Mouse (Mus musculus): Measurements from ENCODE around the gene Sntn. TPM values are rescaled to one million over a fixed set of nuclear protein-coding genes. Genes with fewer than 3 reads are reported as not detected.

The Sntn gene
- polyA plus RNA-seq (2014; fragmentation: Nextera tagmentation; extraction: Ambion mirVana), result not detected in 2 replicates

GRCm38 (mm10) chr14:13670576-13670975 is at the start of gene Sntn:
TSS of gene Sntn (plus strand) at chr14:13670876.
- no peaks in the 10 kb centered on the region for H3K27me3 ChIP-seq (ENCODE audit: control insufficient read depth, insufficient read depth, low read length)
- WGBS, result 87% methylated on average over 2 of the region's 2 CpGs
- no peak within 1 kb of the TSS for H3K27ac ChIP-seq (ENCODE audit: low read depth, low read length)
- H3K9me3 ChIP-seq (ENCODE audit: control insufficient read depth, low read length), result no peaks in the 10 kb centered on the region
- ATAC-seq (ENCODE audit: low read depth), result no peak
- H3K9ac ChIP-seq (replicated peaks; ENCODE audit: low read depth, low read length), result no peak within 1 kb of the TSS
- no peak within 1 kb of the TSS for H3K4me2 ChIP-seq (ENCODE audit: low read depth, low read length)
- no peaks in the 10 kb centered on the region for H3K4me1 ChIP-seq (ENCODE audit: control insufficient read depth, insufficient read depth, low read length)
- H3K4me3 ChIP-seq (ENCODE audit: low read depth, low read length), result no peak within 1 kb of the TSS
- H3K36me3 ChIP-seq (ENCODE audit: control insufficient read depth, insufficient read depth, low read length), result no peaks in the 10 kb centered on the region

- no peak for ATAC-seq (ENCODE audit: low read depth)
- H3K9ac ChIP-seq (replicated peaks; ENCODE audit: low read depth, low read length), result no peak overlapping the region
- no peak overlapping the region for H3K4me3 ChIP-seq (ENCODE audit: low read depth, low read length)
- no peaks in the 10 kb centered on the region for H3K9me3 ChIP-seq (ENCODE audit: control insufficient read depth, low read length)
- no peak overlapping the region for H3K4me2 ChIP-seq (ENCODE audit: low read depth, low read length)
- no peaks in the 10 kb centered on the region for H3K27me3 ChIP-seq (ENCODE audit: control insufficient read depth, insufficient read depth, low read length)
- H3K4me1 ChIP-seq (ENCODE audit: control insufficient read depth, insufficient read depth, low read length), result no peaks in the 10 kb centered on the region
- H3K27ac ChIP-seq (ENCODE audit: low read depth, low read length), result no peak overlapping the region
- WGBS, result 85% methylated on average over 1 of the region's 1 CpGs
- H3K36me3 ChIP-seq (ENCODE audit: control insufficient read depth, insufficient read depth, low read length), result no peaks in the 10 kb centered on the region
Measured at GRCm38 (mm10) chr14:13649865-13650264, 20.8 kb upstream of the Sntn start.

- no peaks in the 10 kb centered on the region for H3K9me3 ChIP-seq (ENCODE audit: control insufficient read depth, low read length)
- peak; percentile 68; the same call in 1 of the 2 replicates for ATAC-seq (ENCODE audit: low read depth)
- H3K4me3 ChIP-seq (ENCODE audit: low read depth, low read length), result no peak overlapping the region
- no peaks in the 10 kb centered on the region for H3K4me1 ChIP-seq (ENCODE audit: control insufficient read depth, insufficient read depth, low read length)
- H3K4me2 ChIP-seq (ENCODE audit: low read depth, low read length), result no peak overlapping the region
- WGBS, result 59% methylated on average over 1 of the region's 1 CpGs
- no peaks in the 10 kb centered on the region for H3K36me3 ChIP-seq (ENCODE audit: control insufficient read depth, insufficient read depth, low read length)
- no peak overlapping the region for H3K9ac ChIP-seq (replicated peaks; ENCODE audit: low read depth, low read length)
- H3K27me3 ChIP-seq (ENCODE audit: control insufficient read depth, insufficient read depth, low read length), result no peaks in the 10 kb centered on the region
- no peak overlapping the region for H3K27ac ChIP-seq (ENCODE audit: low read depth, low read length)
Measured at GRCm38 (mm10) chr14:13651039-13651438, 19.6 kb upstream of the Sntn start.

GRCm38 (mm10) chr14:13651541-13652298 is 19.0 kb upstream of the Sntn start:
- peak; percentile 72; the same call in 1 of the 2 replicates for ATAC-seq (ENCODE audit: low read depth)
- Histone ChIP-seq H3K9me3 (ENCODE audit: control insufficient read depth, low read length) (no peaks in the 10 kb centered on the region), H3K4me1 (ENCODE audit: control insufficient read depth, insufficient read depth, low read length) (no peaks in the 10 kb centered on the region), H3K27me3 (ENCODE audit: control insufficient read depth, insufficient read depth, low read length) (no peaks in the 10 kb centered on the region), H3K9ac (replicated peaks; ENCODE audit: low read depth, low read length) (no peak overlapping the region), H3K27ac (ENCODE audit: low read depth, low read length) (no peak overlapping the region), H3K4me2 (ENCODE audit: low read depth, low read length) (no peak overlapping the region), H3K36me3 (ENCODE audit: control insufficient read depth, insufficient read depth, low read length) (no peaks in the 10 kb centered on the region), H3K4me3 (ENCODE audit: low read depth, low read length) (no peak overlapping the region)
- 35% methylated on average over 2 of the region's 2 CpGs for WGBS

GRCm38 (mm10) chr14:13686716-13687115 is 16.0 kb downstream of the Sntn start:
- H3K4me2 ChIP-seq (ENCODE audit: low read depth, low read length), result no peak overlapping the region
- no peak for ATAC-seq (ENCODE audit: low read depth)
- 75% methylated on average over 1 of the region's 1 CpGs for WGBS
- no peak overlapping the region for H3K27ac ChIP-seq (ENCODE audit: low read depth, low read length)
- no peaks in the 10 kb centered on the region for H3K9me3 ChIP-seq (ENCODE audit: control insufficient read depth, low read length)
- no peak overlapping the region for H3K4me3 ChIP-seq (ENCODE audit: low read depth, low read length)
- no peaks in the 10 kb centered on the region for H3K36me3 ChIP-seq (ENCODE audit: control insufficient read depth, insufficient read depth, low read length)
- H3K4me1 ChIP-seq (ENCODE audit: control insufficient read depth, insufficient read depth, low read length), result no peaks in the 10 kb centered on the region
- H3K27me3 ChIP-seq (ENCODE audit: control insufficient read depth, insufficient read depth, low read length), result no peaks in the 10 kb centered on the region
- H3K9ac ChIP-seq (replicated peaks; ENCODE audit: low read depth, low read length), result no peak overlapping the region

GRCm38 (mm10) chr14:13690426-13690825 is 19.8 kb downstream of the Sntn start:
- Histone ChIP-seq H3K9me3 (ENCODE audit: control insufficient read depth, low read length) (no peaks in the 10 kb centered on the region), H3K27ac (ENCODE audit: low read depth, low read length) (no peak overlapping the region), H3K4me3 (ENCODE audit: low read depth, low read length) (no peak overlapping the region), H3K9ac (replicated peaks; ENCODE audit: low read depth, low read length) (no peak overlapping the region), H3K27me3 (ENCODE audit: control insufficient read depth, insufficient read depth, low read length) (no peaks in the 10 kb centered on the region), H3K36me3 (ENCODE audit: control insufficient read depth, insufficient read depth, low read length) (no peaks in the 10 kb centered on the region), H3K4me1 (ENCODE audit: control insufficient read depth, insufficient read depth, low read length) (no peaks in the 10 kb centered on the region), H3K4me2 (ENCODE audit: low read depth, low read length) (no peak overlapping the region)
- 69% methylated on average over 2 of the region's 2 CpGs for WGBS
- ATAC-seq (ENCODE audit: low read depth), result no peak

GRCm38 (mm10) chr14:13732263-13732662 is 61.6 kb downstream of the Sntn start:
- H3K9ac ChIP-seq (replicated peaks; ENCODE audit: low read depth, low read length), result no peak overlapping the region
- H3K4me3 ChIP-seq (ENCODE audit: low read depth, low read length), result no peak overlapping the region
- 24% methylated on average over 4 of the region's 4 CpGs for WGBS
- no peaks in the 10 kb centered on the region for H3K36me3 ChIP-seq (ENCODE audit: control insufficient read depth, insufficient read depth, low read length)
- no peak for ATAC-seq (ENCODE audit: low read depth)
- H3K27ac ChIP-seq (ENCODE audit: low read depth, low read length), result no peak overlapping the region
- no peak overlapping the region for H3K4me2 ChIP-seq (ENCODE audit: low read depth, low read length)
- no peaks in the 10 kb centered on the region for H3K4me1 ChIP-seq (ENCODE audit: control insufficient read depth, insufficient read depth, low read length)
- no peaks in the 10 kb centered on the region for H3K27me3 ChIP-seq (ENCODE audit: control insufficient read depth, insufficient read depth, low read length)
- no peaks in the 10 kb centered on the region; the same call in 1 of the 2 replicates for H3K9me3 ChIP-seq (ENCODE audit: control insufficient read depth, low read length)

Other genes starting within 250 kb of the Sntn start
- not detected in 2 replicates for gene Gm281, start 243.6 kb downstream of the Sntn start, polyA plus RNA-seq (2014; fragmentation: Nextera tagmentation; extraction: Ambion mirVana)